Mouse (Mus musculus) stomach, postnatal 0 days (tissue): Measurements from ENCODE around the gene Krt75. TPM values are rescaled to one million over a fixed set of nuclear protein-coding genes. Genes with fewer than 3 reads are reported as not detected.

ENCODE experiments used
- ATAC-seq: fragments of 200-750 bp; cut with Nextera tagmentation; 2 replicates; pipeline ENCODE4 v1.8.0; 2017; ENCODE audit not compliant: low FRiP score, low TSS enrichment
- DNase-seq: peaks from one replicate; pipeline ENCODE4 v3.0.0-alpha.2; 2016; ENCODE audit warnings: low spot score
- H3K27ac ChIP-seq: fragments of 300-500 bp; sonication (generic); replicated peaks from 2 replicates; pipeline ENCODE4 v1.5.1; 2014; ENCODE audit warnings: mild to moderate bottlenecking, control low read depth
- H3K27me3 ChIP-seq: fragments of 300-500 bp; sonication (generic); 2 replicates; pipeline ENCODE4 v1.6.1; 2014; ENCODE audit warnings: low read length; ENCODE audit not compliant: control insufficient read depth, insufficient read depth
- H3K36me3 ChIP-seq: fragments of 300-500 bp; sonication (generic); 2 replicates; pipeline ENCODE4 v1.6.1; 2014; ENCODE audit warnings: low read length, mixed read lengths; ENCODE audit not compliant: control insufficient read depth, insufficient read depth
- H3K4me1 ChIP-seq: fragments of 300-500 bp; sonication (generic); replicated peaks from 2 replicates; pipeline ENCODE4 v1.6.1; 2014; ENCODE audit warnings: antibody characterized with exemption; ENCODE audit not compliant: control insufficient read depth, insufficient read depth
- H3K4me2 ChIP-seq: fragments of 300-500 bp; sonication (generic); replicated peaks from 2 replicates; pipeline ENCODE4 v1.6.1; 2014; ENCODE audit warnings: low read depth, mild to moderate bottlenecking, control low read depth, moderate library complexity
- H3K4me3 ChIP-seq: fragments of 300-500 bp; sonication (generic); 2 replicates; pipeline ENCODE4 v1.5.1; 2014; ENCODE audit warnings: low read depth, low read length, control low read depth
- H3K9ac ChIP-seq: fragments of 300-500 bp; sonication (generic); 2 replicates; pipeline ENCODE4 v1.6.1; 2014; ENCODE audit warnings: mild to moderate bottlenecking, low read length, control low read depth, mixed read lengths
- H3K9me3 ChIP-seq: fragments of 300-500 bp; sonication (generic); 2 replicates; pipeline ENCODE4 v1.6.1; 2016; ENCODE audit warnings: low read length; ENCODE audit not compliant: control insufficient read depth
- CTCF ChIP-seq: IDR thresholded peaks from 2 replicates; pipeline ENCODE4 v1.5.1; 2016; ENCODE audit warnings: antibody characterized with exemption, low read depth, mild to moderate bottlenecking, moderate library complexity
- EP300 ChIP-seq: optimal IDR thresholded peaks from 2 replicates; pipeline ENCODE3; 2016; ENCODE audit warnings: antibody characterized with exemption
- WGBS: fragments of 180-500 bp; shearing (Covaris S2); extraction: QIAGEN DNeasy Blood & Tissue Kit; methylation state at CpG from one replicate; pipeline ENCODE4 v1.1.7; 2014; 5-methylcytosine and 5-hydroxymethylcytosine counted together
- polyA plus RNA-seq: library from polyadenylated mRNA; unstranded; fragments of >200 nt; fragmentation: Nextera tagmentation; extraction: Ambion mirVana; gene quantifications from 2 replicates; pipeline ENCODE4 v1.2.1, GENCODE M21; 2015

Gene Krt75
- polyA plus RNA-seq, 1 experiment from 2014 or later: 0.57 TPM

DNA sequence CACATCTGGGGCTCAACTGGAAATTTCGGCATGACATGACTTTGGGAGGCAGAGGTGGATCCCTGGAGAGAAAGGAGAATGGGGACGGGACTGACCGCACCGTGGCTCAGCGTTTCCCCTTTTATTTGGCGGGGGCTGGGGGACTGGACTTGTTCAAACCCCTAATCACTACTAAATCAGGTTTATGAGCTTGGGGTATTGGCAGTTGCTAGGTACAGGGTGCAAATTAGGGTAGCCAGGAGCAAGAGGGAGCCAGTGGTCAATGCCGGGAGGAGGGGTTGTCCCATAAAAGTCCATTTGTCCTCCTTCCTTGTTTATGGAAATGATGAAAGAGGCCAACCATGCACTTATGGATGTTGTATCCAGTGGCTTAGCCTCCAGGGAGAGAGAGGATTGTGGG is 23.1 kb downstream of the Krt75 start, which contains the start of gene Krt82:
Gene Krt82 (minus strand): TSS at position 101 of the 400 bp plus-strand sequence.
- H3K4me1 ChIP-seq: 0 out of 2 replicates have a peak, but pooled peaks cover 5% of the 10 kb centered on the region
- no peak within 1 kb of the TSS for H3K9ac ChIP-seq
- ATAC-seq (no peak), DNase-seq (no peak)
- H3K9me3 ChIP-seq: no peaks in the 10 kb centered on the region
- no peaks in the 10 kb centered on the region for H3K36me3 ChIP-seq
- TF ChIP-seq CTCF: no peak
- H3K4me2 ChIP-seq: no peak within 1 kb of the TSS
- 82% methylated on average over 7 of the region's 7 CpGs for WGBS
- no peaks in the 10 kb centered on the region for H3K27me3 ChIP-seq
- no peak within 1 kb of the TSS for H3K4me3 ChIP-seq
- no peak within 1 kb of the TSS for H3K27ac ChIP-seq

DNA sequence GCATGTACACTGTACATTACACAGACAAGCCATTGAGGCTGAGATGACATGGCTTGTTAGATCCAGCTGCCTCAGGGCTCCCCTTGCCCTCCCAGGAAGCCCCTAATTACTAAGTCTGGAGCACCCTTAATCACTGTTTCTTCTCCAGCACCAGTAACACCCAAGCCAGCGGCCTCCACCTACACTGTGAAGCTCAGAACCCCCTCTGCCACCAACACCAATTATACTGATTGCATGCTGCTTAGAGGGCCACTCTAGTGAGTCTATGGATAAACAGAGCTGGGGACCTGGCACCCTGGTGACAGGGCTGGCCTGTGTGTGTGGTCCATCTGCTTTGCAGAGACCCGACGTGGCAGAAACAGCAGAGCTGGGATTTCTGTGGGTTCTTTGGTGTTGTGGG is 29.2 kb downstream of the Krt75 start:
- ATAC-seq: no peak
- Histone ChIP-seq H3K27me3 (no peaks in the 10 kb centered on the region), H3K27ac (no peak overlapping the region), H3K4me1 (no peaks in the 10 kb centered on the region), H3K4me3 (no peak overlapping the region), H3K9ac (no peak overlapping the region), H3K4me2 (no peak overlapping the region), H3K36me3 (no peaks in the 10 kb centered on the region), H3K9me3 (no peaks in the 10 kb centered on the region)
- TF ChIP-seq CTCF (no peak), EP300 (no peak)
- DNase-seq: no peak
- WGBS: 59% methylated on average over 3 of the region's 3 CpGs

GRCm38 (mm10) chr15:101542543-101542942 is 31.2 kb downstream of the Krt75 start:
- TF ChIP-seq CTCF (peak; percentile 49; the same call in 1 of the 2 replicates), EP300 (no peak)

DNA sequence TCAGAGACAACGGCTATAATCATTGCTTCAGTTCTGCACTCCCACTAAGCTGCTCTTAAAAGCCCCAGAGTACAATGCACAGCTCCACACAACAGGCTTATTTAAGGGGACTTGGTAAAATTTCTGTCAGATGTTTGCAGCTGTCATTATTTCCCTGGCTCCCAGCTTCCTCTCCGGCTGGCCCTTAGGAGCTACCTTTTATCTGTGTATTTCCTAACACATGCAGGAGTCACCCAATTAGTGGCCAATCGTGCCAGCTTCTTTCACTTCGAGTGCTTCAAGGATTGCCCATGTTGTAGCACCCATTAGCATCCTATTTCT is 35.2 kb downstream of the Krt75 start:
- TF ChIP-seq CTCF: no peak
- no peak for TF ChIP-seq EP300
- DNase-seq (no peak), ATAC-seq (no peak)
- WGBS: 30% methylated on average over 4 of the region's 4 CpGs
- Histone ChIP-seq H3K9ac (no peak overlapping the region), H3K36me3 (no peaks in the 10 kb centered on the region), H3K4me1 (no peaks in the 10 kb centered on the region), H3K4me2 (no peak overlapping the region), H3K27ac (no peak overlapping the region), H3K9me3 (no peaks in the 10 kb centered on the region), H3K27me3 (no peaks in the 10 kb centered on the region), H3K4me3 (no peak overlapping the region)

More at GRCm38 (mm10) chr15:101542543-101542942, 31.2 kb downstream of the Krt75 start:
- DNase-seq (peak; percentile 27), ATAC-seq (no peak)
- H3K9ac ChIP-seq: no peak overlapping the region
- 60% methylated on average over 9 of the region's 9 CpGs for WGBS
- H3K27me3 ChIP-seq: no peaks in the 10 kb centered on the region
- no peak overlapping the region for H3K4me2 ChIP-seq
- no peaks in the 10 kb centered on the region for H3K36me3 ChIP-seq
- H3K4me1 ChIP-seq: no peaks in the 10 kb centered on the region
- no peaks in the 10 kb centered on the region for H3K9me3 ChIP-seq
- no peak overlapping the region for H3K4me3 ChIP-seq
- H3K27ac ChIP-seq: no peak overlapping the region

DNA sequence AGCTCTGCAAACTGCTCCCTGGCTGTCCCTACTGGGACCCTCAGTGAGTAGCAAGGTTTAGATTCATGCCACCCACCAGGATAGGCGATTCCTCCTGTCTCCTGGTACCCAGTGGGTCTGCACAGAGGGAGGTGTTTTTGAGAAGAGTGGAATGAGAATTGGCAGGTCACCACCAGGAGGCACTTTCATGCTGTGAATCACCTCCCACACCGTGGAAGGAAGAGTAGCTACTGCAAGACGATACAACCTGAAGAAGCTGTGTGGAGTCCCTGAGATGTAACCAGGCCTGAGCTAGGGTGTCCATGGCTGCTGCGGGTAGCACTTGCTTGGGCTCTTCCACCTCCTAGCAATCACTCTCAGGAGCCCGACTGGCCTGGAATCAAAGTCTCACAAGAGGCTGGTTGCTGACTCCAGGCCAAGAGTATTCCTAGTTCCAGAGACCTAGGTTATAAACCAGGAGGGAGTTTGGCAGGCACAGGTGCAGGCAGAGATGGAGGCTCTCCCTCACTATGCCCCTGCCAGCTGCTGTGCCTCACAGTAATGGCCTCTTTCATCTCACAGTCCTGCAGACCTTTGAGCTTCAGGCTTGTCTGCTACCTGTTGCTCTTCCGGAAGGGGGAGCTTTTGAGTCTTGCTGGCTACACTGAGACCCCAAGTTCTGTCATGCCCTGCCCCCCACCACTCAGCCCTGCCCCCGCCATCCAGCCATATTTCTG is 35.7 kb downstream of the Krt75 start:
- no peak overlapping the region for H3K9ac ChIP-seq

DNA sequence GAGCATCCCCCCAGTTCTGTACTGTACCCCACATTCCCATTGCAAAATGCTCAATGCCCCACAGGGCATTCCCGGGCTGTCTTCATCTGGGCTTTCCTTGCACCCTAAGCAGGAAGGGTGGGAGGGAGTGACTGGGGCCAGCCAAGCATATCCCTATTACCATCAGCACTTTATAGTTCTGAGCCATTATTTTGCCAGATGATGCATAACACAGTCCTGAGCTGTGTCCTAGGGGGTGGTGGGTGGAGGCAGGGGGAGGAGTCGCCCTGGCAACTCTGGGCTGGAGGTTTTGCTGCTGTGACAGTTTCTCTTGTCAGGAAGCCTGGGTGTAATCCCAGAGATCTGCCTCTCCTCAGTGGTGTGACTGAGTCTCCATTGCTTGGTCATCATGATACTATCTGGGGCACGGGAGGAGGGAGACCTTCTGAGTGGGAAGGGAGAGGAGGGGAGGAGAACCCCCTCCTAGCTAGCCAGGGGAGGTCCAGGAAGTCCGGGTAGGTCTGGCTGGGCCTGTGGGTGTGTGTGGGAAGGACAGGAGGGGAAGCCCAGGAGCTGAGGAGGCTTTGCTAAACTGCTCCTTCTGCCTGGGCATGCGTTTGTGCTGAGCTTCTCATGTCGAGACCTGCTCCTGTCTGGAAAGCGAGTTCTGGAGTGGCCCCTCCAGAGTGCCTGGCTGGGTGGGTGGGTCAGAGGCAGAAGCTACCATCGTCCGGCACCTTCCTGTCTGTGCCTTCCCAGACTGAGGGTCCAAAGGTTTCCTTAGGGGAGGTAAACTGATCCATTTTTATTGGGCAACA is 37.5 kb downstream of the Krt75 start:
- DNase-seq: no peak
- Histone ChIP-seq H3K4me1 (no peaks in the 10 kb centered on the region), H3K9me3 (no peaks in the 10 kb centered on the region), H3K27ac (peak overlapping the region; percentile 40; the same call in 1 of the 2 replicates), H3K4me3 (no peak overlapping the region), H3K36me3 (no peaks in the 10 kb centered on the region), H3K4me2 (no peak overlapping the region), H3K27me3 (no peaks in the 10 kb centered on the region), H3K9ac (no peak overlapping the region)
- TF ChIP-seq EP300: no peak
- TF ChIP-seq CTCF: no peak
- 48% methylated on average over 9 of the region's 9 CpGs for WGBS
- ATAC-seq: peak; percentile 38; the same call in 1 of the 2 replicates

More for the DNA sequence above, 35.7 kb downstream of the Krt75 start:
- no peak for DNase-seq
- no peak for ATAC-seq
- no peak overlapping the region for H3K27ac ChIP-seq
- no peaks in the 10 kb centered on the region for H3K36me3 ChIP-seq
- H3K4me1 ChIP-seq: no peaks in the 10 kb centered on the region
- TF ChIP-seq CTCF (peak; percentile 65), EP300 (no peak)
- no peaks in the 10 kb centered on the region for H3K27me3 ChIP-seq
- 24% methylated on average over 7 of the region's 7 CpGs for WGBS
- H3K4me3 ChIP-seq: no peak overlapping the region
- H3K4me2 ChIP-seq: no peak overlapping the region
- H3K9me3 ChIP-seq: no peaks in the 10 kb centered on the region
